Mouse (Mus musculus) spleen, postnatal 4 days (tissue): ENCODE measurements around the gene Qtrt2.
A peak's percentile ranks its signal among the peaks of the same experiment; 100 is the strongest.

Experiments
- DNase-seq, 2 experiments: peaks; one replicate each; pipeline ENCODE4 v3.0.0; 2022; ENCODE audit warnings: low spot score in 2 of 2

The Qtrt2 gene

DNA sequence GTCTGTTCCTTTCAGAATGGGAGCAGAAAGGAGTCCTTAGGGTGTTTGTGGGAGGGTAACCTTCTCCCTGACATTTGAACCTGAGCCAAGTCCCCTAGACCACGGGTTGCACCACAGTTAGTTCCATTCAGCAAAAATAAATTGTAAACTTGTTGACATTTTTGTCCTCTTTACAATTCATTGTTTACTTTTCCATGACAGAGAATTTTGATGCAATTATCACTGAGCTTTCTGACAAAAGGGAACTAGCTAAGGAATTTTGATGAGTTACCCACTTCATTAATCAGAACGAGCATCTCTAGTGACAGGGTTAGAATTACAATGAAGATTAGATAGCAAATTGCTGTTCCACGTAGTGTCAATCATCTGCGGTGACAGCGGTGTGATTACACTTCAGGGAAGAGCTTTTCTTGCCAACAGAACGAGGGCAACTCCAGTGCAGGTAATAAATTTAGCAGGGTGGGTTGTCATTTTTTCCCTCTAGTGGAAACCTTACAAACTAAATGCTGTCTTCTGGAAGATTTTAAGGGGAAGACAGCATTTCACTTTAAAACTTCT, 1.5 kb downstream of the Qtrt2 start:
- no peak for DNase-seq

DNA sequence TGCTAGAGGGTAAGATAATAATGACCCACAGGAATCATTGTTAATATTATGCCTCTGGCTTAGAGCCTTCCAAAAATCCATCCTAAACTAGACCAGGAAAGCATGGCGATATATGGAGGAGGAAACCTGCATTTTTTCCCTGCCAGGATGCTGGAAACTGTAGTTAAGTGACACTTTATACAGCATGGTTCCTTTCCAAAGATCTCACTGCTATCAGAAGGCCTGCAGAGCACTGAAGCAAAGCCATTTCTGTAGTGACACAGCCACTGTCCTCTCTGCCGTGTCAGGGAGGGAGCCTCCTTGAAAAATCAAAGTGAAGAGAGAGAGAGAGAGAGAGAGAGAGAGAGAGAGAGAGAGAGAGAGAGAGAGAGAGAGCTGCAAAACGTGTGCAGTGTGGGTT, 4.0 kb downstream of the Qtrt2 start:
- DNase-seq: no peak

DNA sequence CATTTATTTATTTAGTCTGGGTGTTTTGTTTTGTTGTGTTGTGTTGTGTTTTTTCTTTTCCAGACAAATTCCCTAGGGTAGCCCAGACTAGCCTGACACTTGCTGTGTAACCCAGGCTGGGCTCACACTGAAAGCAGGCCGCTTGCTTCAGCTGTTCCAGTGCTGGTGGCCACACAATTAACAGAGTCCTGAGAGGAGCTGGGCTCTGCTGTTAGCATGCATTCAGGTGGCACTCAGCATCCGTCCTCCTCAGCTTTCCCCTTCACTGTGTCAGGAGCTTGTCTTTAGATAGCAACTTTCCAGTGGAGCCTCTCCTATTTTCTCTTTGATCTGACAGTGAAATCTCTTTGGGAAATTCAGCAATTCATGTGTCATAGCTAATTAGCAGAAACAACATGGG, 4.6 kb downstream of the Qtrt2 start:
- no peak for DNase-seq

DNA sequence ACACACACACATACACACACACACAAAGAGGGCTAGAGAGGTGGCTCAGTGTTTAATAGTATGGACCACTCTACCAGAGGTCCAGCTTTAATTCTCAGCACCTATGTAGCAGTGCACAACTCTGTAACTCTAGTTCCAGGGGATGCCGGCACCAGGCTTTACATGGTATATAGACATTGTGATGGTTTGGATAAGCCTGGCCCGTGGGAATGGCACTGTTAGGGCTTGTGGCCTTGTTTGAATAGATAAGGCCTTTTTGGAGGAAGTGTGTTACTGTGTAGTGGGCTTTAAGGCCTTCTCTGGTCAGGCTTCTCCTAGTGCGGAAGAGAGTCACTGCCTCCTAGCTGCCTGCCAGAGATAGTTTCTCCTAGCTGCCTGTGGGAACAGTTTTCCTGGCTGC, 7.7 kb downstream of the Qtrt2 start:
- no peak for DNase-seq

DNA sequence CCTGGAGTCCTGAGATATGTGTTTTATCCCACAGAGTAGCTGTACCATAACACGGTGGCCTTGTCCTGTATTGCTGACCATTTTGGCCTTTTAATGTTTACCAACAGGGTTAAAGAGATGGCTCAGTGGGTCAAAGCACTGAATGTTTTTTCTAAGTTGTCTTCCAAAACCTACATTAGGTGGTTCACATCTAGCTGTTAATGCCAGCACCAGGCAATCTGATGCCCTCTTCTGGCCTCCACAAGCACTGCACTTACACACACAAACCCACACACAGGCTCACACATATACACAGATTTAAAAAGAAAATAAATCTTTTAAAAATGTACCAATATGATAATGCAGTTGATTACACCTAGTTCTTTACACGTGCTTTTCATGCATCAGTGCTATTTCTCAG, 17.7 kb downstream of the Qtrt2 start:
- DNase-seq: no peak

DNA sequence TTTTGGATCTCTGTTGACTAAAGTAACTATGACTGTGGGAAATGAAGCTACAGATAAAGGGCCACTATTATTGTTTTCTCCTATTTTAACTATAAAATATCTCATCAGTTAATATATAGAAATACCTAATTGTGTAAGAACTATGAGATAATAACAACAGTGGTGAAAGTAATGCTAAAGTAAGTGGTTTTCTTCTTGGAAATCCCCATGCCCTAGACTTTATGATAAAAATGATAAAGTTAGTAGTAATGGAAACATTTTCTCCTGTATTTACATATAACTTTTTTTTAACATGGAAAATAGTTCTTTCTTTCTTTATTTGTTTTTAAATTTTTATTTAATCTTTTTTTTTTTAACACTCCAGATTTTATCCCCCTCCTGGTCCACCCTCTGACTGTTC, 26.0 kb downstream of the Qtrt2 start:
- DNase-seq: no peak

DNA sequence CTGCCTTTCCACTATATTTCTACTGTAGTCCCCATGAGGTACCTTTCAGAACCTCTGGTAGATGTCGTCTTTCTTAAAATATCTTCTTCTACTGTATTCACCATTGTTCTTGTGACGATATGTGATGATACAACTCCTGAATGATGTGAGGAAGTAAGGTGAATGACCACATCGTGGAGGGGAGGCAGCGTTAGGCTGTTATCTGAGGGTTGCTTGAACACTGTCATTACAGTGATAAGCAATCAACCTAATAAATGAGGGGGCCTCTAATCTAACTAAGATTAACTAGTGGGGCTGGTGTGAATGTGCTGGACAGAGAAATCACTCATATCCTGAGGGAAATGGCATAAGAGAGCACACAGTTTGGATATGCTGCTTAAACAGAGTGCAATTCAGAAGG, 26.5 kb downstream of the Qtrt2 start:
- no peak for DNase-seq

DNA sequence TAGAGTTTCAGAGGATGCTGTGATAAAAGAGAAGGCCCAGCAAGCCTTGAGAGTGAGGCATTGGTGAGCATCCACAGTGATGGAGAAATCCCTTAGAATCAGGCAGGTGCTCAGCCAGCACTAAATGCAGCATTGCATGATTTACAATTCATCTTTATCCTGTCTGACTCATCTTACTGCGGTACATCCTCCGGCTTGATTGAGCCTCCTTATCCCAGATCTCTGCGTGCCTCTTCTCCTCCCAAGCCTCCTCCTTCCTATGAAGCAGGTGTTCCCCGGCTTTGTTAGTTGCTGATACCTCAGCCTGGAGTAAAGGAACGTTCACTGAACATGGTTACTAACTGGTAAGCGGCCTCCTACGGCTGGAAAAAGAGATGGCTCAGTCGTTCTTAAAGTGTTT, 32.1 kb downstream of the Qtrt2 start:
- no peak for DNase-seq

DNA sequence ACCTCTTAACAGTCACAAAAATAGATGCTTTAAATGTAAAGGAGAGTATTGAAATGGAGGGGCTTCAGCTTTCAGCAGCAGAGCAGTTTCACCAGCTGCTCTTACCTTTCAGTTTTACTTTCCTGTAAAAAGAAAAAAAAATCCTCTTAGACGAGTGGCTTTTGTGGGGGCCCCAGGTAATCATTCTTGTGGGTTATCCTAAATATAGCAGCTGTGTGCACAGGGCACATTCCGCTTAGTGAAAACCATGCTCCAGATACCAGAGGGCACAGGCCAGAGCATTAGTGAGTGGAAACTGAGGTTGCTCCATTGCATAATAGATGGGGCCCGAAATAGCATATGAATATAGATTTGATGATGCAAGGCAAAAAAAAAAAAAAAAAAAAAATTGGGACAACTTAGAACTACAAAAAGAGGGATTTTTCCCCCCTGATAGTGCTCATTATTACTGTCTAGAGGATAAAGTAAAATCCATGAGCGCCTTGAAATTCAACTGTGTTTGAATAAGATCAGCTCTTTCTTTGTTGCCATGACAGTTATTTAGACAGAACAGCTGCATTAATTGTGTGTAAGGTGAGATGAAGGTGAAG, 35.8 kb downstream of the Qtrt2 start:
- DNase-seq: no peak

DNA sequence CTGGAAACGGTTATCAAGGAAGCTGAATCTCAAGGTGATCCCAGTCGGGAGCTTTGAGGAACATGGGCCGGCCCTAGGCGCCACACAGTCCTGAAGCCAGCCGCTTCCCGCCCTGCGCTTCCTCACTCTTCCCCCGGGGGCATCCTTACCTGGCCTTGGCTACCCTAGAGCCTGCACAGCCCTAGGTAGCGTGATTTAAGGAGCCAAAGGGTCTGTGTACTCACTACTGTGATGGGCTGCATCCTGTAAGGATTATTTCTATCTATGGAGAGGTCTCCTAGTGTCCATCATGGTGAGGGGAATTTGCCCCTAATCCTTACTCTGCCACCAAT, 36.6 kb downstream of the Qtrt2 start:
- DNase-seq: no peak

DNA sequence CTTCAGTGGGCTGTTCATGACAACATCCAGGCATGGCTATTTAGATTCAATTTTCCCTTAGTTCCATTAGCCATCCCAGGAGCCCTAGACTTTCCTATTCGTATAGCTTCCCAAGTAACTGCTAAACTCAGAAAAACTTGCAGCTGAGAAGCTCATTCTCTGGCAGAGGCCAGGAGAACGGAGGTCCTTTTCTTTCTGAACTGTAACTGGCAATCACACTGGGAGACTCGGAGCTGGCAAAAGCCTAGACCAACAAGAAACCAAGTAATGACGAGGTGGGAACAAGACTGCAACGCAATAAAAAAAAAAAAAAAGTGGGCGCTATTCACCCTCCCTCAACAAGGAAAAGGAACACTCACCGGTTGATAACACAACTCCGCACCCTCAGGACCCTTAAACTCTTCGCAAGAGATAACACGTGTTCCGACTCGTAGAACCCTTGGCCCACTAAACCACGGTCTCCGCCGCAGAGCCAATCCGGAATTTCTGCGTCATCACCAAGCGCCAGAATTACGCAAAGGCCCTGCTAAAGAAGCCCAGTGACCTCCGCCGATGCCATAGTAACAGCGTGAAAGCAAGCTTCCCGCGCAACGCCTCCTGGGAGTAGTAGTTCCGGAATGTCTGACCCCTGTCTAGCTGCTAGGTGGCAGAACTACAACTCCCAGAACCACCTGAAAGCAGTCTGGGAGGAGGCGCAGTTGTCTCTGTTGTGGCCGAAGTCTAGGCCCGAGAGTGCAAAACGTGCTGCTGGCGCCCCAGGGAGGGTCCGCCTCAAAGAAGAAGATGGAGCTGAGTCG, 37.2 kb downstream of the Qtrt2 start, which contains the start of gene Ccdc191:
TSS of gene Ccdc191 (plus strand) at position 593 of the 797 bp plus-strand sequence.
- DNase-seq: peak; percentile 95 to 96

DNA sequence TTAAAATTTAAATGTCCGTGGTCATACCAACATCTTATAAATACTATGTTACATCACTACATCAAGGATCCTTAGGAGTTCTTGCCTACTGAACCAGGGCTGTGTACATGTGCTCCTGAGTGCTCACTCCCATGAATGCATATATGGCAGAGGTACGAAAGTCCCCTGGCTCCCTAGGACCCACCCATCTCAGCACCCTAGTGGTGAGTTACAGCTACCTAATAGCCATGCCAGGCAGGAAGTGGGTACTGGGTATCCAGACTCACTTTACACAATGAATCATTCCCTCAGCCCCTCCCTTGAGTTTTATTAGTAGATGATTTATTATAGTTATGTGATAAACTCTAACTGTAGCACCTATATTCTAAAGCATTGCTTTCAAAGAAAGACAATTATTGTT, 44.3 kb downstream of the Qtrt2 start:
- DNase-seq: no peak

DNA sequence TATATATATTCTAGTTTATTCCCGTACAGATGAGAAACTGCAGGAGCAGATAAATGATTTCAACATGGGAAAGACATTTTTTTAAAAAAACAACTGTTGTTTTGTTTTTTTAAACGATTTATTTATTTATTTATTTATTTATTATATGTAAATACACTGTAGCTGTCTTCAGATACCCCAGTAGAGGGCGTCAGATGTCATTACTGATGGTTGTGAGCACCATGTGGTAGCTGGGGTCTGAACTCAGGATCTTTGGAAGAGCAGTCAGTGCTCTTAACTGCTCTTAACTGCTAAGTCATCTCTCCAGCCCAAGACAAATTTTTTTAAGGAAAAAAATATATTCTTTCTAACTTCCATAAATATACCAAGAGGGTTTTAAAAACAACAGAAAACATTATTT, 45.0 kb downstream of the Qtrt2 start:
- DNase-seq: no peak

DNA sequence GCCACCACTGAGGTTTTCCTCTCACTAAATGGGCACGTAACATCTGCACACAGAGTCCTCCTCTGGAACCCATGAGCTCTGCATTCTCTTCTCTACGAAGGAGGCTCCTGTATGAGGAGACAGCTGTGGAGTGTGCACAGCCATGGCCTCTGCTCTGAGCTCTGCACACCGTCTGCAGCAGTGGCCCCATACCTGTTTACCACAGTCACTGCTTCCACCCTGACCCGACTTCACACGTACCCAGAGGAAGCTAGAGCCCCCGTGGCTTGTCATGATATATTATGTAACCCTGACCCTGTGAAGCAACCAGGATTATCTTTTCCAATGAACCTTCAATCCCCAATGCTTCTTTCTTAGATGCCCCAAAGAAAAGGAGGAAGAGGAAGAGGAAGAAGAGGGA, 46.8 kb downstream of the Qtrt2 start:
- no peak for DNase-seq

DNA sequence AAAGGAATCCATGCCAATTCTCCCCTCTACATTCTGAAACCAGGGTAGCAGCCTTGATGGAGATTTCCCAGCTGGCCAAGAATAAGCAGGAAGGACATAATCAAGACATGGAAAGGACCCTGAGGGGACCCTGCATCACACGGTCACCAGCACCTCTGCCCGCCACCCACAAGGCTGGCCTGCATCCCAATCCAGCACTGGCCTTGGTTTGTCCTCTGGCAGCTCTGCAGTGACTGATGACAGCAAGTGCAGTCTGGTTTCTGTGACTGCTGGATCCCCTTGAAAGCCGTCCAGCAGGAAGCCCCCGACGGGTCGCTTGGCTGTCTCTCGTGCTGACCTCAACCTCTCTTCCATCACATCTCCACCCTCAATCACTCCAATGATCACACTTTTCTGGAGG, 55.2 kb downstream of the Qtrt2 start:
- no peak for DNase-seq

DNA sequence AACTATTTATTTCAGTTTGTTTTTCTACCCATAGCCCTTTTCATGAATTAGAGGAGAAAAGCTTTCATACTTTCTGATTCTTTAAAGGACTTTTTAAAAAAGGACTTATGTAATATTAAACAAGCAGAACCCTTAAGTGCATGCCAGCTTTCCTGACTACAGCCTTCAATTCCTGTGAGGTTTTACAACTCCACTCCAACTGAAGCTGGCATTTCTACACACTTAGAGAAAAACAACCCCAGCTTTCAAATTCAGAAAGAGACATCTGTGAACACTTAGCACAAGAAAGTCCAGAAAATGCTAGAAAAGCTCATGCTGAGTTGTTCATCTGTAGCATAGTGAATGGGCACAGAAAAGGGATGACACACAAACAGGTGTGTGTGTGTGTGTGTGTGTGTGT, 56.8 kb downstream of the Qtrt2 start:
- DNase-seq: no peak

DNA sequence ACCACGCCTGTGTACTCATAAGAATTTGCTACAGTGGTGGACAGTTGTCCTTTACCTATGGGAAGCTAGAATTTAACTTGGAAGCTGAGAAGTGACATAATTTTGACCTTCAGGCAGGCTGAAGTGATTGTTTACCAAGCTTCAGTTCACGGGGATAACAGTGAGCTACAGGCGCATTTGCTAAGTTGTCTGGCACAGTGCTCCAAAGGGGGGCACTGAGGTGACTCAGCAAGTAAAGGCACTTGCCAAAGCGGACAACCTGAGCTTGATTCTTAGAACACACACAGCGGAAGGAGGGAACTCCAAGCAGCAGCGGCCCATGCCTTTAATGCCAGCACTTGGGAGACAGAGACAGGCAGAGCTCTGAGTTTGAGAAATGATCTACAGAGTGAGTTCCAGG, 66.0 kb downstream of the Qtrt2 start:
- no peak for DNase-seq

DNA sequence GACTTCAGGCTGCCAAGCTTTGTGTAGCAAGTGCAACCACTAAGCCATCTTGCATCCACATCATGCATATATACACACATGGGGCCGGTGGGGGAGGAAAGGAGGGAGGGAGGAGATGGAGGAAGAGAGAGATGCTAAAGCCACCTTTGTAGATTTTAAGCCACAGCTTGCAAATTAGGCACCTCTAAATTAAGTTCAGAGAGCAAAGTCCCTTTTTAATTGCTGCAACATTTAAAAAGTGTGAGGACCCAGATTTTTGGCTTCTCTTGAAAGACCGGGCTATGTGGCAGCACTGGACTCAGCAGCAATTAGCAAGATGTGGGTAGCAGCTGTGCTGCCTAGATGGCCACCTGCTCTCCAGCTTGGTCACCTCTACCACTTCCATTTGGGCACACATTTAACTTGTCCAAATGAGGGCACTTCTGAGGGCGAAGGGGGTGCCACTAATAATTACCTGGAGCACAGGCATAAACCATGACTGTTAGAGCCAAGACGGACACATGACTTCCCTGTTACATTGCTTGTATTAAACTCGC, 67.6 kb downstream of the Qtrt2 start:
- DNase-seq: no peak

DNA sequence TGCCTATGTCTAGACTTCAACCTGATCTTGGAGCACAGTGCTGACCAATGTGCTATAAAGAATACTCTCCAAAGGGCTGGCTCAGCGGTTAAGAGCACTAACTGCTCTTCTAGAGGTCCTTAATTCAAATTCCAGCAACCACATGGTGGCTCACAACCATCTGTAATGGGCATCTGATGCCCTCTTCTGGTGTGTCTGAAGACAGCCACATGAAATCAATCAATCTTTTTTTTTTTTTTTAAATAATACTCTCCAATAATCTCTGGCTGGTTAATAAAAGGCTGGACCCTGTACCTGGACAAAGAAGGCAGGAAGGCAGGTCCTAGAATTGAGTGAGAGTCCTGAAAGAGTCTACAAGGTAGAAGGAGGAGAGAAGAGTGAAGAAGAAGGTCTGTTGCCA, 76.8 kb downstream of the Qtrt2 start:
- no peak for DNase-seq

DNA sequence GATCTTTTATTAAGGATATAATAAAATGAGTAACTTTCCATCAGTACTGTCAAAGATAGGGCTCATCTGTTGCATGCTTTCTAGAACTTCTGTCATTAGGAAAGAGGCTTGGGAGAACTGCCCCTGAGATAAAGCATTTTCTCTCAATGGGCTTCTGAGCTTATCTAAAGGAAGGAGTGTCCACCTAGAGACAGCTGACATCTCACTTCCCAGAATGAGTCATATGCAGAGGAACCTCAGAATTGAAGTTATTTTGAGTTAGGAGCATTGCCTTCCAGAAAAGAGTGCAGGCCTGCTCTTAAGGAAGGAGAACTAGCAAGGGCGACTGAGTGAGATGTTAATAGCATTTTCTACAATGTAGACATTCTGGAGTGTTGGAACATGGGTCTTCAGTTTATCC, 85.4 kb downstream of the Qtrt2 start:
- no peak for DNase-seq

DNA sequence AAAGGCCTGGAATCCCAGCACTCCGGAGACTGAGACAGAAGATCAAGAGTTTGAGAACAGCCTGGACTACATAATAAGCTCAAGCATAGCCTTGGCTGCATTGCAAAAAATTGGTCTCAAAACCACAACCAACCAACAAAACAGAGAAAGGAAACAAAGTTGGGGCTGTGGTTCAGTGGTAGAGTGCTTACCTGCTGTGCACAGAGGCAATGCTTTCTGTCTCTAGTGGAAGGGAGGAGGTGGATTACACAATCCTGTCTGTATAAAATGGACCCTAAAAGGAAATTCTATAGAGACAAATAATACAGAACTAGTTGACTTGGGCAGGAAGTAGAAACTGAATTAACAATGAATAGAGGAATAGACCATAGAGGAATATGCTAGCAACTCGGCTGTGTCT, 94.7 kb downstream of the Qtrt2 start:
- DNase-seq: no peak

DNA sequence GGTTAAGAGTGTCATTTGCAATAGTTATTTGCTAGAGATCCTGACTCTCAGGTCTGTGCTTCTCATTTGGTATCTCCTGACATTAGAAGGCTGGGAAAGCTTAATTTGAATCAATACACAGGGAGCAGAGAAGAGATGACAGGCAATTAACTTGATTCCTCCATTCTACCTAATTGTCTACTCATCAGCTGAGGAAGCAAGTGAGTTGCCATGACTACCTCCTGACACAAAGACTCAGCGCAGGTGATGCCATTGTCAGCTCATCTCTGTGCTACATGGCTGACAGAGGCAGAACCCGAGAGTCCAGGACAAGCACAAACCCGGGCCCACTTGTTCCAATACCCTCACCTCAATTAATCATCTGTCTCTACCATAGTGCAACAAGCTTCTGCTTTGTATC, 99.1 kb downstream of the Qtrt2 start:
- DNase-seq: no peak

DNA sequence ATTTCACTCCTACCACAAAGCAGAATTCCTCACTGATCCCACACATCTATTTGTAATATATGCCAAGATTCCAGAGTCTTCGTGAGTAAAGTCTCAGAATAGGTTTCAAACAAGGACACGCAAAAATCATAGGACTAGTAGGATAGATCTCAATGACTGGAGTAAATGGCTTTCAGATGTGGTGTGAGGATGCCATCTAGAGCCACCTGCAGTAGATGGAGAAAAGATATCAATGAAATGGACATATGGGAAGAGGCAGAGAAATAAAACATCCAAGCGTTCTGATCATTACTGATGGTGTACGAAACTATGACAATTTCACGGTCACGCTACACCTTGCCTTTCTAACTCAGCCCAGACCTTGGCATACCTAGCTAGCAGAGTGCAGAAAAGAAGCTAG, 108.2 kb downstream of the Qtrt2 start:
- no peak for DNase-seq
